8 mouse cellular contexts compared by ENCODE assay signal in the genomic region with DNA sequence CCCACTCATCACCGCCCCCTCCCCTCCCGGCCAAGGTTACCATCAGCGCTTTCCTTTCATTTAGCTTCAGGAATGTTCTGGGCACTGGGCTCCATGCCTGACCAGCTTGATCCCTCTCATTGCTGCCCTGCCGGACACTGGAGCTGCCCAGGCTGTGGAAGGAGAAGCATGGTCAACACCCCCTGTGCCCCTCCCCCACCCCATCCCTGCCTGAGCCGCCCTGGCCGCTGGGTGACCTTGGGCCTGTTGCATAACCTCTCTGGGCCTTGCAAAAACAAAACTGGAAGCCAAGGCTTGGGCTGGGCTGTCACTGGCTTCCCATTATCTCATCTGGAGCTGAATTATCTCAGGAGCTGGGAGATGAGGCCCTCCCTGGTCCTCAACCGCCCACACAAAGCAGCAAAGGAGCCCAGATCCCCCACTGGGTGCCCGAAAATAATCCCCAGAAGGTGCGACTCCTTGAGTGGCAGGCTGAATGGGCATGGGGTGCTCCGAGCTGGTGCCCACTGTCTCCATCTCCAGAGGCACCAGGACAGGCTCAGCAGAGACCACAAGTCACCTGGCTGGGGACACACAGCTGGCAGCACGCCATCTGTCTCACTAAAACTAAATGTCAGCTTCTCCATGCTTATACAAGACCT. TPM values are rescaled to one million over a fixed set of nuclear protein-coding genes. Genes with fewer than 3 reads are reported as not detected.
DNase-seq lines count a peak whose midpoint lies in the region; ATAC-seq and TF ChIP-seq lines count a peak whose summit lies in the region.

No protein-coding gene starts in this region.

- H3K4me3 ChIP-seq in gastrocnemius, adult 2 months: peak overlapping the region; percentile 48
- H3K4me3 ChIP-seq in heart, adult 2 months: no peak overlapping the region
- peak overlapping the region; percentile 19; the same call in 1 of the 2 replicates for H3K4me3 ChIP-seq in liver, postnatal 0 days (ENCODE audit: low read depth, low read length)
- no peak overlapping the region for H3K4me3 ChIP-seq in neural tube, embryonic 15.5 days (replicated peaks)

- DNase-seq in gastrocnemius, adult 2 months: peak; percentile 80
- DNase-seq in gastrocnemius, postnatal 10 days: no peak
- DNase-seq in brain, adult 2 months (ENCODE audit: low read depth, low spot score): peak; percentile 82
- peak; percentile 74 to 84 for DNase-seq in heart, adult 2 months
- peak; percentile 78 for DNase-seq in kidney, adult 18-20 months
- peak; percentile 87 for DNase-seq in liver, postnatal 0 days
- DNase-seq in layer of hippocampus, postnatal 14 days (ENCODE audit: low spot score in 2 of 2): no peak

- WGBS in heart, adult 2 months: 36% methylated on average over 11 of the region's 11 CpGs
- WGBS in liver, postnatal 0 days (ENCODE audit: insufficient replicate concordance): 39% methylated on average over 11 of the region's 11 CpGs
- 42% methylated on average over 11 of the region's 11 CpGs for WGBS in neural tube, embryonic 15.5 days

- ATAC-seq in liver, postnatal 0 days: peak; percentile 82
- no peak for ATAC-seq in neural tube, embryonic 15.5 days (ENCODE audit: low FRiP score)

- H3K27me3 ChIP-seq in heart, adult 2 months (ENCODE audit: control insufficient read depth, insufficient read depth, low read length): no peaks in the 10 kb centered on the region
- no peaks in the 10 kb centered on the region for H3K27me3 ChIP-seq in liver, postnatal 0 days (ENCODE audit: insufficient read depth, low read length)
- H3K27me3 ChIP-seq in neural tube, embryonic 15.5 days (replicated peaks): no peaks in the 10 kb centered on the region

- intact Hi-C loops in gastrocnemius, adult 2 months (cut with DNase I): no loop called here
- intact Hi-C loops in heart, adult 2 months (cut with DNase I): no loop called here

- no peak for TF ChIP-seq CTCF in gastrocnemius, adult 2 months (IDR thresholded peaks at IDR 0.05)
- TF ChIP-seq CTCF in heart, adult 2 months (IDR thresholded peaks at IDR 0.05): no peak
- no peak for TF ChIP-seq CTCF in liver, postnatal 0 days (IDR thresholded peaks at IDR 0.05; ENCODE audit: low read depth)

- peak overlapping the region; percentile 55 for H3K9ac ChIP-seq in heart, adult 2 months (ENCODE audit: low read depth, low read length)
- H3K9ac ChIP-seq in liver, postnatal 0 days (replicated peaks): peak overlapping the region; percentile 46; the same call in 1 of the 2 replicates
- H3K9ac ChIP-seq in neural tube, embryonic 15.5 days (replicated peaks): no peak overlapping the region

- peaks cover 24% of the 10 kb centered on the region for H3K4me1 ChIP-seq in heart, adult 2 months (ENCODE audit: control insufficient read depth, insufficient read depth, low read length)
- peaks cover 21% of the 10 kb centered on the region for H3K4me1 ChIP-seq in liver, postnatal 0 days (ENCODE audit: insufficient read depth)
- H3K4me1 ChIP-seq in neural tube, embryonic 15.5 days: peaks cover 76% of the 10 kb centered on the region

- H3K79me2 ChIP-seq in heart, adult 2 months (replicated peaks; ENCODE audit: control insufficient read depth, insufficient read depth, low read length): no peaks in the 10 kb centered on the region

- peak overlapping the region; percentile 62 for H3K4me2 ChIP-seq in liver, postnatal 0 days (ENCODE audit: low read depth, low read length)
- peak overlapping the region; percentile 15; the same call in 1 of the 2 replicates for H3K4me2 ChIP-seq in neural tube, embryonic 15.5 days

- no peaks in the 10 kb centered on the region for H3K9me3 ChIP-seq in liver, postnatal 0 days (ENCODE audit: low read length)
- no peaks in the 10 kb centered on the region for H3K9me3 ChIP-seq in neural tube, embryonic 15.5 days (replicated peaks)

- no peak for TF ChIP-seq EP300 in heart, adult 2 months (IDR thresholded peaks at IDR 0.05; ENCODE audit: insufficient read depth, low read depth, low read length)
- no peak for TF ChIP-seq EP300 in liver, postnatal 0 days (IDR thresholded peaks at IDR 0.05; ENCODE audit: low read depth)

- peak overlapping the region; percentile 85 for H3K27ac ChIP-seq in gastrocnemius, adult 2 months
- H3K27ac ChIP-seq in heart, adult 2 months: peak overlapping the region; percentile 72
- peak overlapping the region; percentile 64 for H3K27ac ChIP-seq in liver, postnatal 0 days (ENCODE audit: low read depth)
- H3K27ac ChIP-seq in neural tube, embryonic 15.5 days (replicated peaks): peak overlapping the region; percentile 79

- 0 out of 2 replicates have a peak, but pooled peaks have one; percentile 45 for TF ChIP-seq POLR2A in heart, adult 2 months (IDR thresholded peaks at IDR 0.05; ENCODE audit: insufficient read depth, low read depth, low read length)

- peaks cover 3% of the 10 kb centered on the region; the same call in 1 of the 2 replicates for H3K36me3 ChIP-seq in heart, adult 2 months (ENCODE audit: control insufficient read depth, insufficient read depth, low read length)
- no peaks in the 10 kb centered on the region for H3K36me3 ChIP-seq in liver, postnatal 0 days (replicated peaks; ENCODE audit: insufficient read depth, low read length)
- H3K36me3 ChIP-seq in neural tube, embryonic 15.5 days: peaks cover 4% of the 10 kb centered on the region

RNA-seq across cellular contexts. Expression of a gene that starts 9.1 kb away (rescaled TPM):
- 10 to 100 TPM; 18.1 to 23.0 TPM for total RNA-seq in gastrocnemius, adult 2 months (2021)
- total RNA-seq in gastrocnemius, postnatal 10 days (2021): 10 to 100 TPM; 26.6 to 36.8 TPM
- total RNA-seq in heart, adult 2 months (2021): 10 to 100 TPM; 51.4 to 55.6 TPM
- polyA plus RNA-seq in heart, adult 2 months (2012; rRNA removed): 31.4 and 36.6 TPM in 2 replicates
- 7.9 and 9.2 TPM in 2 replicates for polyA plus RNA-seq in liver, postnatal 0 days (2015; fragmentation: Nextera tagmentation; extraction: Ambion mirVana)
- 227 and 256 TPM in 2 replicates for polyA plus RNA-seq in neural tube, embryonic 15.5 days (2015; fragmentation: Nextera tagmentation; extraction: Ambion mirVana)
- 100 to 1,000 TPM; 356 to 379 TPM for total RNA-seq in layer of hippocampus, postnatal 14 days (2021)

RNA-seq across cellular contexts. Expression of a gene that starts 11.7 kb away (rescaled TPM):
- not detected for total RNA-seq in gastrocnemius, adult 2 months (2021)
- under 1 TPM in 1 of 2 experiments, not detected in 1; 0.11 TPM for total RNA-seq in gastrocnemius, postnatal 10 days (2021)
- not detected for total RNA-seq in heart, adult 2 months (2021)
- polyA plus RNA-seq in heart, adult 2 months (2012; rRNA removed): 0.08 and 0.20 TPM in 2 replicates
- 5.0 and 7.2 TPM in 2 replicates for polyA plus RNA-seq in liver, postnatal 0 days (2015; fragmentation: Nextera tagmentation; extraction: Ambion mirVana)
- 0.14 and 10.2 TPM in 2 replicates for polyA plus RNA-seq in neural tube, embryonic 15.5 days (2015; fragmentation: Nextera tagmentation; extraction: Ambion mirVana)
- under 1 TPM in 1 of 2 experiments, not detected in 1; 0.16 TPM for total RNA-seq in layer of hippocampus, postnatal 14 days (2021)

RNA-seq across cellular contexts. Expression of a gene that starts 18.3 kb away (rescaled TPM):
- not detected for total RNA-seq in gastrocnemius, adult 2 months (2021)
- total RNA-seq in gastrocnemius, postnatal 10 days (2021): under 1 TPM in 1 of 2 experiments, not detected in 1; 0.54 TPM
- total RNA-seq in heart, adult 2 months (2021): under 1 TPM; 0.50 to 0.52 TPM
- 0.26 and 0.82 TPM in 2 replicates for polyA plus RNA-seq in heart, adult 2 months (2012; rRNA removed)
- polyA plus RNA-seq in liver, postnatal 0 days (2015; fragmentation: Nextera tagmentation; extraction: Ambion mirVana): 1.00 and 1.3 TPM in 2 replicates
- polyA plus RNA-seq in neural tube, embryonic 15.5 days (2015; fragmentation: Nextera tagmentation; extraction: Ambion mirVana): 0.33 and 11.5 TPM in 2 replicates
- under 1 TPM; 0.26 to 0.53 TPM for total RNA-seq in layer of hippocampus, postnatal 14 days (2021)

RNA-seq across cellular contexts. Expression of a gene that starts 25.4 kb away (rescaled TPM):
- 1 to 10 TPM; 1.0 to 1.5 TPM for total RNA-seq in gastrocnemius, adult 2 months (2021)
- 1 to 10 TPM; 1.1 to 1.6 TPM for total RNA-seq in gastrocnemius, postnatal 10 days (2021)
- 1 to 10 TPM; 3.8 to 4.7 TPM for total RNA-seq in heart, adult 2 months (2021)
- polyA plus RNA-seq in heart, adult 2 months (2012; rRNA removed): 9.7 and 11.9 TPM in 2 replicates
- 0.36 and 0.63 TPM in 2 replicates for polyA plus RNA-seq in liver, postnatal 0 days (2015; fragmentation: Nextera tagmentation; extraction: Ambion mirVana)
- polyA plus RNA-seq in neural tube, embryonic 15.5 days (2015; fragmentation: Nextera tagmentation; extraction: Ambion mirVana): 2.6 and 4.5 TPM in 2 replicates
- 1 to 10 TPM; 1.2 to 2.4 TPM for total RNA-seq in layer of hippocampus, postnatal 14 days (2021)

RNA-seq across cellular contexts. Expression of a gene that starts 35.7 kb away (rescaled TPM):
- total RNA-seq in gastrocnemius, adult 2 months (2021): 10 to 100 TPM; 46.1 to 53.6 TPM
- 10 to 100 TPM; 35.2 to 36.1 TPM for total RNA-seq in gastrocnemius, postnatal 10 days (2021)
- total RNA-seq in heart, adult 2 months (2021): 10 to 100 TPM; 22.9 to 23.6 TPM
- 41.4 and 48.0 TPM in 2 replicates for polyA plus RNA-seq in heart, adult 2 months (2012; rRNA removed)
- 28.2 and 34.1 TPM in 2 replicates for polyA plus RNA-seq in liver, postnatal 0 days (2015; fragmentation: Nextera tagmentation; extraction: Ambion mirVana)
- 108 and 110 TPM in 2 replicates for polyA plus RNA-seq in neural tube, embryonic 15.5 days (2015; fragmentation: Nextera tagmentation; extraction: Ambion mirVana)
- total RNA-seq in layer of hippocampus, postnatal 14 days (2021): 10 to 100 TPM; 86.1 to 90.5 TPM

Comparison
In these comparisons a context has a peak if more than half of its experiments do, and no peak if none do; other contexts are left out.
1. DNase-seq: peak in gastrocnemius, adult 2 months (single experiment), brain, adult 2 months (single experiment), heart, adult 2 months (2 of 2), kidney, adult 18-20 months (single experiment) and liver, postnatal 0 days (single experiment); none in gastrocnemius, postnatal 10 days (single experiment) and layer of hippocampus, postnatal 14 days (0 of 2).
2. H3K4me3 ChIP-seq: peak in gastrocnemius, adult 2 months (single experiment) and liver, postnatal 0 days (single experiment); none in heart, adult 2 months (single experiment) and neural tube, embryonic 15.5 days (single experiment).
3. RNA of a gene that starts 9.1 kb away (total RNA-seq): 356 to 379 TPM in layer of hippocampus, postnatal 14 days; 51.4 to 55.6 TPM in heart, adult 2 months, 26.6 to 36.8 TPM in gastrocnemius, postnatal 10 days and 18.1 to 23.0 TPM in gastrocnemius, adult 2 months; every median in the first group is over 4 times any median in the second.
4. Peak in every context shown above with its lines, with median percentiles within 50 percentile points of each other: H3K27ac ChIP-seq.